Mouse (Mus musculus): Measurements from ENCODE around the gene Il5. TPM values are rescaled to one million over a fixed set of nuclear protein-coding genes. Genes with fewer than 3 reads are reported as not detected.

Gene Il5
- not detected in 2 replicates for polyA plus RNA-seq (2015; fragmentation: Nextera tagmentation; extraction: Ambion mirVana)

- H3K36me3 ChIP-seq (ENCODE audit: control insufficient read depth, insufficient read depth) = no peaks in the 10 kb centered on the region
- ATAC-seq (replicated peaks; ENCODE audit: extremely low read depth, insufficient read depth, low FRiP score) = no peak
- no peak within 1 kb of the TSS for H3K4me2 ChIP-seq (ENCODE audit: low read depth, low read length)
- no peak within 1 kb of the TSS for H3K4me3 ChIP-seq (ENCODE audit: low read length)
- 75% methylated on average over 6 of the region's 6 CpGs for WGBS
- no peak within 1 kb of the TSS for H3K9ac ChIP-seq (ENCODE audit: low read length)
- no peaks in the 10 kb centered on the region for H3K4me1 ChIP-seq (ENCODE audit: control insufficient read depth, insufficient read depth, low read length)
- H3K27me3 ChIP-seq (ENCODE audit: control insufficient read depth, insufficient read depth, low read length) = no peaks in the 10 kb centered on the region; the same call in 1 of the 2 replicates
- H3K9me3 ChIP-seq (replicated peaks; ENCODE audit: control insufficient read depth, low read length) = no peaks in the 10 kb centered on the region
- H3K27ac ChIP-seq (ENCODE audit: low read length) = no peak within 1 kb of the TSS
Measured at GRCm38 (mm10) chr11:53720715-53721114, at the start of gene Il5. Il5 (plus strand) TSS chr11:53720794.

- Histone ChIP-seq H3K27me3 (ENCODE audit: control insufficient read depth, insufficient read depth, low read length) (no peaks in the 10 kb centered on the region), H3K4me1 (ENCODE audit: control insufficient read depth, insufficient read depth, low read length) (no peaks in the 10 kb centered on the region), H3K4me2 (ENCODE audit: low read depth, low read length) (no peak overlapping the region), H3K4me3 (ENCODE audit: low read length) (no peak overlapping the region), H3K9ac (ENCODE audit: low read length) (no peak overlapping the region), H3K27ac (ENCODE audit: low read length) (no peak overlapping the region), H3K36me3 (ENCODE audit: control insufficient read depth, insufficient read depth) (peaks cover 46% of the 10 kb centered on the region), H3K9me3 (replicated peaks; ENCODE audit: control insufficient read depth, low read length) (no peaks in the 10 kb centered on the region)
- 92% methylated on average over 4 of the region's 4 CpGs for WGBS
- no peak for ATAC-seq (replicated peaks; ENCODE audit: extremely low read depth, insufficient read depth, low FRiP score)
Measured at GRCm38 (mm10) chr11:53671414-53671813, 49.2 kb upstream of the Il5 start.

DNA sequence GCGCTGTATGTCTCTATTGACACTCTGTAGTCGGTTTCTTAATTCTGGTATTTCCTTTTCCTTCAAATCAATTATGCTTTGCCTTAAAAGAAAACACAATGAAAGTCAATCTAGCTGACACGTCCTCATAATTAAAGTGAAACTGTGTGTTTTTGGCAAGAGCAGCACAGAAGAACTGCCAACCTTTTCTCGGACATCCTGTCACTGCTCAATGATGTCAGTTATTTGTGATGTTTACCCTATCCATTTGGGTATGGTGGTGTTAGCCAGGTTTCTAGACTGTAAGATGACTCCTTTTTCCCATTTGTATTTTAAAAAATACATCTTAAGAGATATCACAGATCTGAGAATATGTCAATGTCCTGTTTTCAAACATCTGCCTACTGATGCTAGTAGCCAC is 40.5 kb upstream of the Il5 start:
- WGBS = 84% methylated on average over 4 of the region's 4 CpGs
- peaks cover 27% of the 10 kb centered on the region for H3K36me3 ChIP-seq (ENCODE audit: control insufficient read depth, insufficient read depth)
- no peak for ATAC-seq (replicated peaks; ENCODE audit: extremely low read depth, insufficient read depth, low FRiP score)

DNA sequence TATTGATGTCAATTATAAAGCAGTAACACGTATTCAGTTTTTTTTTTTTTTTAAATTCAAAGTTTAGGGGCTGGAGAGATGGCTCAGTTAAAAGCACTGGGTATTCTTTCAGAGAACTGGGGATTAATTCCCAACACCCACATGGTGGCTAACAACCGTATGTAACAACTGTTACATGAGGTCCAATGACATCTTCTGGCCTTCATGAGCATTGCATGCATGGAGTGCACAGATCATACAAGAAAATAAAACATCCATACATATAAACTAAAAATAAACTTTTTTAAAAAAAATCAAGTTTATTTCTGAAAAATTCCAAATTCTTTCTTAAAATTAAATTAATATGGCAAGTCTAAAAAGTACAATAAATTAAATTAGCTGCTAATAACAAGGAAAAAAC is 38.9 kb upstream of the Il5 start:
- H3K9ac ChIP-seq (ENCODE audit: low read length) = no peak overlapping the region
- peaks cover 15% of the 10 kb centered on the region for H3K4me1 ChIP-seq (ENCODE audit: control insufficient read depth, insufficient read depth, low read length)
- ATAC-seq (replicated peaks; ENCODE audit: extremely low read depth, insufficient read depth, low FRiP score) = no peak
- no peaks in the 10 kb centered on the region for H3K27me3 ChIP-seq (ENCODE audit: control insufficient read depth, insufficient read depth, low read length)
- H3K9me3 ChIP-seq (replicated peaks; ENCODE audit: control insufficient read depth, low read length) = no peaks in the 10 kb centered on the region
- peaks cover 17% of the 10 kb centered on the region for H3K36me3 ChIP-seq (ENCODE audit: control insufficient read depth, insufficient read depth)
- H3K4me3 ChIP-seq (ENCODE audit: low read length) = no peak overlapping the region
- no peak overlapping the region for H3K27ac ChIP-seq (ENCODE audit: low read length)
- no peak overlapping the region for H3K4me2 ChIP-seq (ENCODE audit: low read depth, low read length)
- 90% methylated on average over 2 of the region's 2 CpGs for WGBS

More for the DNA sequence above, 40.5 kb upstream of the Il5 start:
- no peak overlapping the region for H3K4me2 ChIP-seq (ENCODE audit: low read depth, low read length)
- no peaks in the 10 kb centered on the region for H3K27me3 ChIP-seq (ENCODE audit: control insufficient read depth, insufficient read depth, low read length)
- no peak overlapping the region for H3K4me3 ChIP-seq (ENCODE audit: low read length)
- H3K4me1 ChIP-seq (ENCODE audit: control insufficient read depth, insufficient read depth, low read length) = peaks cover 15% of the 10 kb centered on the region
- no peaks in the 10 kb centered on the region for H3K9me3 ChIP-seq (replicated peaks; ENCODE audit: control insufficient read depth, low read length)
- H3K27ac ChIP-seq (ENCODE audit: low read length) = no peak overlapping the region
- no peak overlapping the region for H3K9ac ChIP-seq (ENCODE audit: low read length)

DNA sequence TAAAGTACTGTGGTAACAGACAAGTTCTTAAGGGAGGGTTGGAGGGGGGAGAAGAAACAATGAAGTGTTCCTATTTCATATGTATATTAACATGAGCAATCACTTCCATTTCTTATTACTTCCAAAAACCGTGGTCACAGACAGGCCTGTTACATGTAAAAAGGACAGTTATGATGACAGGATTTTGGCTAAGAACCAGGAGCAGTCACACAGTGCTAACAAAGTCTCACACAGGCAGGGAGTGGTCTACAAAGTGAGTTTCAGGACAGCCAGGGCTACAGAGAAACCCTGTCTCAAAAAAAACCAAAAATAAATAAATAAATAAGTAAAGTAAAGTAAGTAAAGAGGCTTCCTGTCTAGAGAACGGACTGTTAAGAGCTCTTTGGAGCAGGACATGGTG is 38.4 kb upstream of the Il5 start:
- Histone ChIP-seq H3K9ac (ENCODE audit: low read length) (no peak overlapping the region), H3K4me1 (ENCODE audit: control insufficient read depth, insufficient read depth, low read length) (peaks cover 15% of the 10 kb centered on the region), H3K4me3 (ENCODE audit: low read length) (no peak overlapping the region), H3K36me3 (ENCODE audit: control insufficient read depth, insufficient read depth) (peaks cover 17% of the 10 kb centered on the region), H3K9me3 (replicated peaks; ENCODE audit: control insufficient read depth, low read length) (no peaks in the 10 kb centered on the region), H3K27me3 (ENCODE audit: control insufficient read depth, insufficient read depth, low read length) (no peaks in the 10 kb centered on the region), H3K4me2 (ENCODE audit: low read depth, low read length) (no peak overlapping the region), H3K27ac (ENCODE audit: low read length) (peak overlapping the region; percentile 83)
- 16% methylated on average over 2 of the region's 2 CpGs for WGBS
- peak; percentile 65 for ATAC-seq (replicated peaks; ENCODE audit: extremely low read depth, insufficient read depth, low FRiP score)

DNA sequence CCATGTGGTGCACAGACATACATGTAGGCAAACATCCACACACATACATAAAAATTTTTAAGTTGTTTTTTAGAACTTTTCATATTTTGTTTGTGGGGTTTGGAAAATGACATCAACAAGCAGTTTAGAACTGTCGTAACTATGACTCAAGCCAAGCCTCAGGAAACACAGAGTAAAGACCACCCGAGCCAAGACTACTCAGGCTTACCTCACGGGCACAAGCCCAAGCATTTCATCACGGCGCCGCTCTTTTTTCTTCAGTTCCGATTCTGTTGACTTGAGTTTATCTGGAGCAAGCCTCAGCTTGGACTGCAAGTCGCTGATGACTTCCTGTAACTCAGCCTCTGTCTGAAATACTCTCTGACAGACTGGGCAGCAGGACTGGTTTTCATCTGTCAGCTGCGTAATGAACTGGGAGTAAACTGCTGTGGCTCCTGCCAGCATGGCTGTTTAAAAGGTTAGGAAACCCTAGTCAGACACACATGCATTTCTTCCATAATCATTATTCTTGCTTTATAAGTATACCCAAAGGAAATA is 37.5 kb upstream of the Il5 start:
- Histone ChIP-seq H3K4me2 (ENCODE audit: low read depth, low read length) (peak overlapping the region; percentile 32; the same call in 1 of the 2 replicates), H3K9ac (ENCODE audit: low read length) (no peak overlapping the region), H3K27ac (ENCODE audit: low read length) (peak overlapping the region; percentile 83), H3K9me3 (replicated peaks; ENCODE audit: control insufficient read depth, low read length) (no peaks in the 10 kb centered on the region), H3K4me1 (ENCODE audit: control insufficient read depth, insufficient read depth, low read length) (peaks cover 15% of the 10 kb centered on the region), H3K27me3 (ENCODE audit: control insufficient read depth, insufficient read depth, low read length) (no peaks in the 10 kb centered on the region), H3K36me3 (ENCODE audit: control insufficient read depth, insufficient read depth) (peaks cover 13% of the 10 kb centered on the region), H3K4me3 (ENCODE audit: low read length) (no peak overlapping the region)
- ATAC-seq (replicated peaks; ENCODE audit: extremely low read depth, insufficient read depth, low FRiP score) = peak; percentile 73
- WGBS = 40% methylated on average over 9 of the region's 9 CpGs

DNA sequence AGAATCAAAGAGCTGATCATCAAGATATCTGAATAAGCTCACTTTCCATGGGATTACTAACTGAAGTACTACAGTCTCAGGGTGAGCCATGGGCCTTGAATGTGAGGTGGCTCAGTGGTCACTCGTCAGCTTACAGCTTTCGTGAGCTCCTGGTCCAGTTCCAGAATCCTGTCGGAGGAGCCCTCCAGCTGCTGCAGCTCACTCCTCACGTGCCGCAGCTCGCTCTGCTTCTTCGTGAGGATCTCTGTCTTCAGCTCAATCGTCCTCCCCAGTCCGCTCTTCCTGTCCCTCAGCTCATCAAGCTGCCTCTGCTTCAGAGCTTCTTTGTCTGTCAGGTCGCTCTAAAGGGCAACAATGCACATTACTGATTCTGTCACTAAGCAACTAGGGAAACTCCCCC is 28.6 kb upstream of the Il5 start:
- no peaks in the 10 kb centered on the region for H3K4me1 ChIP-seq (ENCODE audit: control insufficient read depth, insufficient read depth, low read length)
- ATAC-seq (replicated peaks; ENCODE audit: extremely low read depth, insufficient read depth, low FRiP score) = no peak
- no peaks in the 10 kb centered on the region for H3K27me3 ChIP-seq (ENCODE audit: control insufficient read depth, insufficient read depth, low read length)
- H3K4me3 ChIP-seq (ENCODE audit: low read length) = no peak overlapping the region
- peaks cover 12% of the 10 kb centered on the region for H3K36me3 ChIP-seq (ENCODE audit: control insufficient read depth, insufficient read depth)
- 45% methylated on average over 10 of the region's 10 CpGs for WGBS
- H3K9ac ChIP-seq (ENCODE audit: low read length) = no peak overlapping the region
- no peaks in the 10 kb centered on the region for H3K9me3 ChIP-seq (replicated peaks; ENCODE audit: control insufficient read depth, low read length)
- no peak overlapping the region for H3K27ac ChIP-seq (ENCODE audit: low read length)
- no peak overlapping the region for H3K4me2 ChIP-seq (ENCODE audit: low read depth, low read length)

DNA sequence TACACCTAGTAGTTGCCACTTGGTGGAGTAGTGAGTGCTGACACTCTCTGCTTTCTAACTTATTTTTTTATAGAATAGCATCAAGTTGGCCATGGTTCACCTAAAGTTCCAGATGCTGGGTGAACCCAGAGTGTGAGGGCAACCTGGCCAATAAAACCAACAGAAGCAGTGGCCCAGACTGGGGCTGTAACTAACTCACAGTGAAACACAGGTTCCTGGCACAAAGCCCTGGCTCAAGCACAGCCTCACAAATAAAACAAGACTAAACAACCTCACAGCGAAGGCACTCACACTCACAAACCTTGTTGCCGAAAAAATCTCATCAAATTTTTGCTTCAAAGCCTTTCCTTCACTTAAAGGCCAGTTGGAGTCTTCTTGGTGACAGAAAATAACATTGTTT is 22.1 kb upstream of the Il5 start:
- no peak for ATAC-seq (replicated peaks; ENCODE audit: extremely low read depth, insufficient read depth, low FRiP score)
- 87% methylated on average over 2 of the region's 2 CpGs for WGBS
- H3K27me3 ChIP-seq (ENCODE audit: control insufficient read depth, insufficient read depth, low read length) = no peaks in the 10 kb centered on the region
- H3K4me3 ChIP-seq (ENCODE audit: low read length) = no peak overlapping the region
- H3K27ac ChIP-seq (ENCODE audit: low read length) = no peak overlapping the region
- no peaks in the 10 kb centered on the region for H3K9me3 ChIP-seq (replicated peaks; ENCODE audit: control insufficient read depth, low read length)
- peaks cover 28% of the 10 kb centered on the region for H3K36me3 ChIP-seq (ENCODE audit: control insufficient read depth, insufficient read depth)
- no peaks in the 10 kb centered on the region for H3K4me1 ChIP-seq (ENCODE audit: control insufficient read depth, insufficient read depth, low read length)
- no peak overlapping the region for H3K9ac ChIP-seq (ENCODE audit: low read length)
- H3K4me2 ChIP-seq (ENCODE audit: low read depth, low read length) = no peak overlapping the region

GRCm38 (mm10) chr11:53699351-53699750 is 21.2 kb upstream of the Il5 start:
- Histone ChIP-seq H3K9me3 (replicated peaks; ENCODE audit: control insufficient read depth, low read length) (no peaks in the 10 kb centered on the region), H3K27ac (ENCODE audit: low read length) (no peak overlapping the region), H3K9ac (ENCODE audit: low read length) (no peak overlapping the region), H3K4me2 (ENCODE audit: low read depth, low read length) (no peak overlapping the region), H3K36me3 (ENCODE audit: control insufficient read depth, insufficient read depth) (peaks cover 28% of the 10 kb centered on the region), H3K4me3 (ENCODE audit: low read length) (no peak overlapping the region), H3K27me3 (ENCODE audit: control insufficient read depth, insufficient read depth, low read length) (no peaks in the 10 kb centered on the region), H3K4me1 (ENCODE audit: control insufficient read depth, insufficient read depth, low read length) (no peaks in the 10 kb centered on the region)
- 92% methylated on average over 4 of the region's 4 CpGs for WGBS
- no peak for ATAC-seq (replicated peaks; ENCODE audit: extremely low read depth, insufficient read depth, low FRiP score)

Measured in heart, embryonic 16.5 days (tissue).